Mouse (Mus musculus) testis, adult 2 months (tissue): Measurements from ENCODE around the gene Plekhh3.

Experiments
- CTCF ChIP-seq: fragments of 200-500 bp; IDR thresholded peaks from 2 replicates; pipeline ENCODE4 v1.5.1; 2012; ENCODE audit warnings: low read depth, mild to moderate bottlenecking, inconsistent platforms, low read length, moderate library complexity; ENCODE audit not compliant: control insufficient read depth, insufficient read depth, insufficient replicate concordance
- POLR2A ChIP-seq: fragments of 200-500 bp; IDR thresholded peaks from 2 replicates; pipeline ENCODE4 v1.6.1; 2012; ENCODE audit warnings: low read depth, mild to moderate bottlenecking, inconsistent platforms, low read length, moderate library complexity; ENCODE audit not compliant: control insufficient read depth

GRCm38 (mm10) chr11:101130056-101130756, 40.9 kb downstream of the Plekhh3 start:
- TF ChIP-seq CTCF (no peak), POLR2A (no peak)
